Mouse (Mus musculus): ENCODE measurements around the gene Snrnp70. TPM values are rescaled to one million over a fixed set of nuclear protein-coding genes. Genes with fewer than 3 reads are reported as not detected.
A peak's percentile ranks its signal among the peaks of the same experiment; 100 is the strongest.

Gene Snrnp70
- polyA plus RNA-seq, 1 experiment from 2014 or later, result 191 TPM

GRCm38 (mm10) chr7:45426556-45426955 is 31.0 kb upstream of the Snrnp70 start:
- no peak overlapping the region for H3K4me3 ChIP-seq (ENCODE audit: low read length)

GRCm38 (mm10) chr7:45421194-45421593 is 25.7 kb upstream of the Snrnp70 start:
- H3K27me3 ChIP-seq (ENCODE audit: control insufficient read depth, insufficient read depth, low read depth, low read length), result peaks cover 22% of the 10 kb centered on the region

More at GRCm38 (mm10) chr7:45426556-45426955, 31.0 kb upstream of the Snrnp70 start:
- 73% methylated on average over 8 of the region's 8 CpGs for WGBS
- Histone ChIP-seq H3K27me3 (ENCODE audit: control insufficient read depth, insufficient read depth, low read depth, low read length) (no peaks in the 10 kb centered on the region), H3K9me3 (ENCODE audit: control insufficient read depth, low read length) (no peaks in the 10 kb centered on the region), H3K36me3 (ENCODE audit: control insufficient read depth, insufficient read depth, low read length) (peaks cover 34% of the 10 kb centered on the region), H3K27ac (ENCODE audit: low read length) (no peak overlapping the region), H3K9ac (ENCODE audit: low read length) (no peak overlapping the region), H3K4me2 (ENCODE audit: low read depth, low read length) (no peak overlapping the region), H3K4me1 (replicated peaks; ENCODE audit: control insufficient read depth, insufficient read depth, low read length) (no peaks in the 10 kb centered on the region)
- no peak for ATAC-seq (ENCODE audit: low read depth)

DNA sequence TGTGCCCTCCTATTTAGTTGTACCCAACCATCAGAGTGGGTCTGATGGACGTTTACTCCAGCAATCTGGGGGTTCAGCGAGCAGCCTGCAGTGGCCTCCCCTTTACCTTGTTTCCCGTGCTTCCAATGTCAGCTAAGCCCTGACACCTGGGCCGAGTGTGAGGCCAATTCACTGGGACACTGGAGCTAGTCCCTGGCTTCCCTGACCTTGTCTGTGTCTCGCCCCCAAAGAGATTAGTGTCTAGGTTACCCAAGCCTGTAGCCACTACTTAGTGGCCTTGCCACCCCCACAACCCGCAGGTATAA is 25.0 kb upstream of the Snrnp70 start, which contains the start of gene Lhb:
Lhb (plus strand) TSS at position 206 of the 305 bp plus-strand sequence.
- H3K27ac ChIP-seq (ENCODE audit: low read length), result no peak within 1 kb of the TSS
- H3K9ac ChIP-seq (ENCODE audit: low read length), result no peak within 1 kb of the TSS
- peaks cover 28% of the 10 kb centered on the region for H3K27me3 ChIP-seq (ENCODE audit: control insufficient read depth, insufficient read depth, low read depth, low read length)
- H3K4me1 ChIP-seq (replicated peaks; ENCODE audit: control insufficient read depth, insufficient read depth, low read length), result peaks cover 6% of the 10 kb centered on the region
- H3K9me3 ChIP-seq (ENCODE audit: control insufficient read depth, low read length), result no peaks in the 10 kb centered on the region
- no peak for ATAC-seq (ENCODE audit: low read depth)
- 54% methylated on average over 6 of the region's 6 CpGs for WGBS
- peaks cover 29% of the 10 kb centered on the region for H3K36me3 ChIP-seq (ENCODE audit: control insufficient read depth, insufficient read depth, low read length)
- no peak within 1 kb of the TSS for H3K4me2 ChIP-seq (ENCODE audit: low read depth, low read length)
- no peak within 1 kb of the TSS for H3K4me3 ChIP-seq (ENCODE audit: low read length)

More at GRCm38 (mm10) chr7:45421194-45421593, 25.7 kb upstream of the Snrnp70 start:
- no peak overlapping the region for H3K4me3 ChIP-seq (ENCODE audit: low read length)
- no peak overlapping the region for H3K27ac ChIP-seq (ENCODE audit: low read length)
- no peak for ATAC-seq (ENCODE audit: low read depth)
- H3K4me1 ChIP-seq (replicated peaks; ENCODE audit: control insufficient read depth, insufficient read depth, low read length), result peaks cover 6% of the 10 kb centered on the region
- H3K4me2 ChIP-seq (ENCODE audit: low read depth, low read length), result no peak overlapping the region
- no peak overlapping the region for H3K9ac ChIP-seq (ENCODE audit: low read length)
- 91% methylated on average over 14 of the region's 14 CpGs for WGBS
- H3K36me3 ChIP-seq (ENCODE audit: control insufficient read depth, insufficient read depth, low read length), result peaks cover 29% of the 10 kb centered on the region
- H3K9me3 ChIP-seq (ENCODE audit: control insufficient read depth, low read length), result no peaks in the 10 kb centered on the region

DNA sequence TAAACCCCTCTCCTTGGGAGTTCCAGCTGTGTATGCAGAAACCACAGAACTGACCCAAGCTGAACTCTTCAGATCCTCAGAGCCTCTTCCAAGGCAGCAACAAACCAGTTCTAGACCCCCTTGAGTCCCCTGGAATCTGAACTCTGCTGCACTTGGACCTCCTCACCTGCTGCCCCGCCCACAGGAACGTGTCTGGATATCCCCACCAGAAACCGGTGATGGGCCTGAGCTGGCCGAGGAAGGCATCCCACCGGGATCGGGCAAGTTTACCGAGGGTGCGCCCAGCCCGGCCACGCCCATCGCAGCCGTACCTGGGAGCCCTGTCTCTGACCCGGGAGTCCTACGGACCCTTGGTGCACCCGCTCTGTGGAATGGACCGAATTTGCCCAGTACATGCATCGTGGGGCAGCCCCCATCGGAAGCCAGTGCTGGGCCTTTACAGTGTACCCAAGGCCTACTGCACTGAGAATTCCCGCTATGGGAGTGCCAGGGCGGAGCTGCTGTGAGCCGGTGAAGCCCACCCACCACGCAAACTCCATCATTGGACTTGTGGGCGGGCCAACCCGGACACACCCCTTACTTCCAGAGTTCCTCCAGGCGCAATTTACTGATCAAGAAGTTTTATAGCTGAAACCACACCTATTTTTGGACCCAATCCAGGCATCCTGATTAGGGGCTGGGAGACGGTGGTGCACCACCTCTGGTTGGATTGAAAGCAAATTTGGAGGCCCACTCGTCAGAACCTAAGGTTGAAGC is 24.5 kb upstream of the Snrnp70 start:
- peaks cover 34% of the 10 kb centered on the region for H3K27me3 ChIP-seq (ENCODE audit: control insufficient read depth, insufficient read depth, low read depth, low read length)
- H3K4me1 ChIP-seq (replicated peaks; ENCODE audit: control insufficient read depth, insufficient read depth, low read length), result peaks cover 9% of the 10 kb centered on the region
- no peak overlapping the region for H3K27ac ChIP-seq (ENCODE audit: low read length)
- peak; percentile 14; the same call in 1 of the 2 replicates for ATAC-seq (ENCODE audit: low read depth)
- no peaks in the 10 kb centered on the region for H3K9me3 ChIP-seq (ENCODE audit: control insufficient read depth, low read length)
- 10% methylated on average over 27 of the region's 27 CpGs for WGBS
- no peak overlapping the region for H3K4me3 ChIP-seq (ENCODE audit: low read length)
- peaks cover 27% of the 10 kb centered on the region for H3K36me3 ChIP-seq (ENCODE audit: control insufficient read depth, insufficient read depth, low read length)
- no peak overlapping the region for H3K4me2 ChIP-seq (ENCODE audit: low read depth, low read length)
- H3K9ac ChIP-seq (ENCODE audit: low read length), result no peak overlapping the region

GRCm38 (mm10) chr7:45417962-45418492 is 22.5 kb upstream of the Snrnp70 start:
- WGBS, result 10% methylated on average over 13 of the region's 13 CpGs
- peaks cover 49% of the 10 kb centered on the region for H3K27me3 ChIP-seq (ENCODE audit: control insufficient read depth, insufficient read depth, low read depth, low read length)

DNA sequence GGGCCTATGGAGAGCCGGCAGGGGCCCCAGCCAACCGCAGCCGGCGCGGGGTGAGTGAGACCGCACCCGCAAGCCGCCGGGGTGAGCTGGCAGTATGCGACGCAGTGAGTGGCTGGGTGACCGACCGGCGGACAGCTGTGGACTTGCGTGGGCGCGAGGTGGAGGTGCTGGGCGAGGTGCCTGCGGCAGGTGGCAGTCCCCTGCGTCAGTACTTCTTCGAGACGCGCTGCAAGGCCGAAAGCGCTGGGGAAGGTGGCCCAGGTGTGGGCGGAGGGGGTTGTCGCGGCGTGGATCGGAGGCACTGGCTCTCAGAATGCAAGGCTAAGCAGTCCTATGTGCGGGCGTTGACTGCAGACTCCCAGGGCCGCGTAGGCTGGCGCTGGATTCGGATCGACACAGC is 20.1 kb upstream of the Snrnp70 start:
- 12% methylated on average over 37 of the region's 37 CpGs for WGBS
- Histone ChIP-seq H3K4me3 (ENCODE audit: low read length) (peak overlapping the region; percentile 25), H3K27me3 (ENCODE audit: control insufficient read depth, insufficient read depth, low read depth, low read length) (peaks cover 64% of the 10 kb centered on the region), H3K27ac (ENCODE audit: low read length) (no peak overlapping the region), H3K4me2 (ENCODE audit: low read depth, low read length) (peak overlapping the region; percentile 37), H3K9me3 (ENCODE audit: control insufficient read depth, low read length) (no peaks in the 10 kb centered on the region), H3K36me3 (ENCODE audit: control insufficient read depth, insufficient read depth, low read length) (no peaks in the 10 kb centered on the region), H3K9ac (ENCODE audit: low read length) (peak overlapping the region; percentile 30), H3K4me1 (replicated peaks; ENCODE audit: control insufficient read depth, insufficient read depth, low read length) (peaks cover 23% of the 10 kb centered on the region)
- ATAC-seq (ENCODE audit: low read depth), result no peak

More at GRCm38 (mm10) chr7:45417962-45418492, 22.5 kb upstream of the Snrnp70 start:
- no peaks in the 10 kb centered on the region for H3K9me3 ChIP-seq (ENCODE audit: control insufficient read depth, low read length)
- H3K4me1 ChIP-seq (replicated peaks; ENCODE audit: control insufficient read depth, insufficient read depth, low read length), result peaks cover 22% of the 10 kb centered on the region
- peaks cover 17% of the 10 kb centered on the region for H3K36me3 ChIP-seq (ENCODE audit: control insufficient read depth, insufficient read depth, low read length)
- no peak overlapping the region for H3K4me3 ChIP-seq (ENCODE audit: low read length)
- no peak for ATAC-seq (ENCODE audit: low read depth)
- H3K27ac ChIP-seq (ENCODE audit: low read length), result no peak overlapping the region
- no peak overlapping the region for H3K9ac ChIP-seq (ENCODE audit: low read length)
- H3K4me2 ChIP-seq (ENCODE audit: low read depth, low read length), result no peak overlapping the region

DNA sequence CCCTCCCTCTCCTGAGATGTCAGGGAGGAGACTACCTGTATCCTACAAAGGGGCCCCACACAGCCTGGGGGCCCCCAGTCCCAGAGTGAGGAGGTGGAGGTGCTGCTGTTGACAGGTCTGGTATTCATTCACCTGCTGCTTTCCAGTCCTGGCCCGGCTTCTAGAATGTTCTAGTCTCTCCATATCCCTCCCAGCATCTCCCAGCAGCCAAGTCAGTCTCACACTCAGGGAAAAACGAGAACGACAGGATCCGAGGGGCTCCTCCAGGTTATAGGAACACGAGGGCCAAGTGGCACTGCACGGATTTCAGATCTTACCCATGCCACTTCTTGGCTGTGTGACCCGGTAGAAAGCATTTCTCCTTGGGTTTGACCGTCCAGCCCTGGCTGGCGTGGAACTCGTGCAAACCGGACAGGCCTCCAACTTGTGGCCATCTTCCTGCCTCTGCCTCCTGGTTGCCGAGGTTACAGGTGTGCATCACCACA is 19.2 kb upstream of the Snrnp70 start:
- 34% methylated on average over 12 of the region's 12 CpGs for WGBS
- no peak overlapping the region for H3K9ac ChIP-seq (ENCODE audit: low read length)

GRCm38 (mm10) chr7:45413864-45414739 is 18.6 kb upstream of the Snrnp70 start:
- Histone ChIP-seq H3K4me1 (replicated peaks; ENCODE audit: control insufficient read depth, insufficient read depth, low read length) (peaks cover 22% of the 10 kb centered on the region), H3K4me2 (ENCODE audit: low read depth, low read length) (peak overlapping the region; percentile 93), H3K27me3 (ENCODE audit: control insufficient read depth, insufficient read depth, low read depth, low read length) (peaks cover 77% of the 10 kb centered on the region), H3K4me3 (ENCODE audit: low read length) (peak overlapping the region; percentile 63), H3K9ac (ENCODE audit: low read length) (peak overlapping the region; percentile 71), H3K36me3 (ENCODE audit: control insufficient read depth, insufficient read depth, low read length) (no peaks in the 10 kb centered on the region), H3K9me3 (ENCODE audit: control insufficient read depth, low read length) (no peaks in the 10 kb centered on the region), H3K27ac (ENCODE audit: low read length) (peak overlapping the region; percentile 78)
- WGBS, result 2% methylated on average over 26 of the region's 27 CpGs
- ATAC-seq (ENCODE audit: low read depth), result peak; percentile 64

More for the DNA sequence above, 19.2 kb upstream of the Snrnp70 start:
- no peak overlapping the region for H3K27ac ChIP-seq (ENCODE audit: low read length)
- H3K4me3 ChIP-seq (ENCODE audit: low read length), result no peak overlapping the region
- peaks cover 72% of the 10 kb centered on the region for H3K27me3 ChIP-seq (ENCODE audit: control insufficient read depth, insufficient read depth, low read depth, low read length)
- peaks cover 23% of the 10 kb centered on the region for H3K4me1 ChIP-seq (replicated peaks; ENCODE audit: control insufficient read depth, insufficient read depth, low read length)
- ATAC-seq (ENCODE audit: low read depth), result no peak
- no peaks in the 10 kb centered on the region for H3K9me3 ChIP-seq (ENCODE audit: control insufficient read depth, low read length)
- H3K4me2 ChIP-seq (ENCODE audit: low read depth, low read length), result peak overlapping the region; percentile 93; the same call in 1 of the 2 replicates
- no peaks in the 10 kb centered on the region for H3K36me3 ChIP-seq (ENCODE audit: control insufficient read depth, insufficient read depth, low read length)
